Comparison of ENCODE assay signal across 26 mouse cellular contexts in the genomic region with DNA sequence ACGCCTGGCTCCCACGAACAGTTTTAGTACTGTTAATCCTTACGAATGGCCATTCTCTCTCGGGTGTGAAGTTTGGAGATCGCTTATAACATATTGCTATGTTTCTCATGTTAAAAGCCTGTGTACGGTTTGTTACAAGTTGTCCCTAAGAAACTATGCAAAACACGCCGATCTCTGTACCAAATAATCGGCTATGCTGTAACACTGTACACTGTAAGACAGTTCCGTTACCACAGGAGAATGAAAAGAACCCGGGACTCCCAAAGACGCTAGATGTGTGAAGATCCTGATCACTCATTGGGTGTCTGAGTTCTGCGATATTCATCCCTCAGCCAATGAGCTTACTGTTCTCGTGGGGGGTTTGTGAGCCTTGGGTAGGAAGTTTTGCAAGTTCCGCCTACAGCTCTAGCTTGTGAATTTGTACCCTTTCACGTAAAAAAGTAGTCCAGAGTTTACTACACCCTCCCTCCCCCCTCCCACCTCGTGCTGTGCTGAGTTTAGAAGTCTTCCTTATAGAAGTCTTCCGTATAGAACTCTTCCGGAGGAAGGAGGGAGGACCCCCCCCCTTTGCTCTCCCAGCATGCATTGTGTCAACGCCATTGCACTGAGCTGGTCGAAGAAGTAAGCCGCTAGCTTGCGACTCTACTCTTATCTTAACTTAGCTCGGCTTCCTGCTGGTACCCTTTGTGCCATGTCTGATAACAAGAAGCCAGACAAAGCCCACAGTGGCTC. TPM values are rescaled to one million over a fixed set of nuclear protein-coding genes. Genes with fewer than 3 reads are reported as not detected.
"Had no signal": no experiment of that assay in that cellular context is flagged by ENCODE, and none has a peak within 500 bp of the region (broad histone marks: within the 10 kb centered on the region; RNA-seq: fewer than 3 reads in every experiment).

A gene (plus strand): TSS at position 421 of the 732 bp plus-strand sequence.

- H3K27me3 ChIP-seq: liver, embryonic 12.5 days; liver, embryonic 15.5 days had no signal

- H3K4me2 ChIP-seq: kidney, embryonic 15.5 days; limb, embryonic 13.5 days; liver, embryonic 12.5 days; liver, embryonic 15.5 days; midbrain, embryonic 11.5 days had no signal

- DNase-seq: kidney, adult 8-10 months; kidney, postnatal 10 days; kidney, postnatal 36 days; layer of hippocampus, postnatal 36 days; left cerebral cortex, postnatal 4 days; liver; lung, adult 2 months; lung, postnatal 14 days; lung, postnatal 4 days; midbrain, embryonic 14.5 days; thymus, adult 2 months; thymus, postnatal 25 days had no signal

- H3K27ac ChIP-seq: kidney, embryonic 15.5 days; left cerebral cortex, adult 2 months; limb, embryonic 13.5 days; liver, embryonic 12.5 days; liver, embryonic 15.5 days; stomach, postnatal 0 days had no signal

- H3K4me1 ChIP-seq: kidney, embryonic 15.5 days; limb, embryonic 13.5 days; liver, embryonic 12.5 days; liver, embryonic 15.5 days had no signal

- H3K4me3 ChIP-seq: kidney, embryonic 15.5 days; left cerebral cortex, adult 2 months; limb, embryonic 13.5 days; liver, embryonic 12.5 days; liver, embryonic 15.5 days had no signal

- ATAC-seq: liver, embryonic 12.5 days had no signal

- H3K36me3 ChIP-seq: kidney, embryonic 15.5 days; limb, embryonic 13.5 days; liver, embryonic 12.5 days; liver, embryonic 15.5 days had no signal

- H3K9me3 ChIP-seq: kidney, embryonic 15.5 days; limb, embryonic 13.5 days; liver, embryonic 12.5 days; liver, embryonic 15.5 days had no signal

- H3K9ac ChIP-seq: kidney, embryonic 15.5 days; limb, embryonic 13.5 days; liver, embryonic 12.5 days; liver, embryonic 15.5 days had no signal

RNA-seq across cellular contexts. Expression of the gene that starts here (rescaled TPM):
- polyA plus RNA-seq: limb, embryonic 13.5 days; liver, embryonic 15.5 days; lung, adult 2 months; lung, embryonic 16.5 days; midbrain, embryonic 11.5 days; midbrain, embryonic 14.5 days; midbrain, postnatal 0 days; neural tube, embryonic 14.5 days; small intestine, adult 2 months; spleen, adult 2 months; stomach, embryonic 14.5 days; stomach, postnatal 0 days; thymus, adult 2 months; urinary bladder, adult 2 months had no signal
